Mouse (Mus musculus): ENCODE measurements around the gene Pitpnc1.

DNA sequence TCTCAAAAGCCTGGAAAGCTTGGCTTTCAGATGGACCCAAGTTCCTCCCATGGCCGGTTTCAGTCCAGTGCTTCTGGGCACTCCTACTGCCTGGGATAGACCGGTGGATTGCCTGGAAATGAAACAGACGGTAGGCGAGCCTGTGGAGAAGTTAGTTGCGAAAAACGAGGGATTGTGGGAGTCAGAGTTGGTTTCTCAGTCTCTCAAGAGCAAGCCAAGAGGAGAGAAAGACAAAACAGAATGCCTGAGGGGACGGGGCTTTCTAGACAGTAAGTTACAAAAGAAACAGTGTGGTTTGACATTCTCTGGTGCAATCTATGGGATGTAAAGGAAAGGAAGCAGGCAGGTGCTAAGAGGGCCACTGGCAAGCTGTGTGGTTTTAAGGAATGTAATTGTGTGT, 216.3 kb downstream of the Pitpnc1 start:
- TF ChIP-seq CTCF (IDR thresholded peaks at IDR 0.05; ENCODE audit: control insufficient read depth, insufficient read depth, insufficient read length) (no peak), MAX (IDR thresholded peaks at IDR 0.05) (no peak), CEBPB (IDR thresholded peaks at IDR 0.05; ENCODE audit: low read depth) (no peak), MYOG (IDR thresholded peaks at IDR 0.05; ENCODE audit: control insufficient read depth, extremely low read depth, insufficient read length) (no peak), USF1 (IDR thresholded peaks at IDR 0.05; ENCODE audit: low read depth) (no peak), MYOD1 (IDR thresholded peaks at IDR 0.05; ENCODE audit: control insufficient read depth, insufficient read length, low read depth) (no peak)

All from C2C12 (cell line).